Mouse (Mus musculus): ENCODE results near the gene Scgb1b7.
"Not testable (repeated sequence)": the region's sequence is repeated elsewhere in the genome, so short reads cannot be mapped to it uniquely, and the experiment has no call there.

Scgb1b7 gene

DNA sequence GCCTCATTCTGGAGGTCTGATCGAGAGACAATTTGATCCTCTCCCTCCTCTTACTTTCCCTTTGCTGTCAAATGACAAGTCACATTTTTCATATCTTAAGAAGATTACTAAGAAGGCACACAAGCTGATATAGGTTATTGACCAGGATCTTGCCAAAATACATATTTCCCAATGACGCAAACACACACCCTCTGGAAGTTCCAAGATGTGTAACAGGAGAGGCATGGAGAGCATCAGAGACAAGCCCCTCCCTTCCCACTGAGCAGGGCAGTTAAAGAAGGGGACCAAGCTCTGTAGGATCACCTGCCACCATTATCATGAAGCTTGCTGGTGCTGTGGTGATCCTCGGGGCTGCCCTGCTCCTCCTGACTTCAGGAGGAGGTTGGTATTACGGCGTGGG, at the start of gene Scgb1b7:
Scgb1b7 (plus strand) TSS at position 301 of the 400 bp plus-strand sequence.
- DNase-seq (ENCODE audit: low spot score), result not testable (repeated sequence)

DNA sequence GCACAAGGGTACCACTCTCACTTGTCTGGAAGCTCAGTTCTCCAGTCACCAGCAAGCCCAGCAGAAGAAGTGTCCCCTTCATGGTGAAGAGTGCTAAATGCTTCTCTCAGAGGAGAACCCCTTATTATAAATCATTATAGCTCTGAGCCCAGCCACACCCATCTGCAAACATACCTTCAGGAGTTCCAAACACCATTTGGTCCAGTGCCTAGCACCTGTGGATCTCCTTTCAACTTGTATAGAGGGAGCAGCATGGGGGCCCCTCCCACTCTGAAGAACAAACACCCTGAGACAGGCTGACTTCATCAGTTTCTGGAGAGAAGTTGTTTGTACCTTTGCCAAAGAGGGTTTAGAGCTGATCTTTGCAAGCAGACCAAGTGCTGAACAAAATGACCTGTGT, 6.8 kb upstream of the Scgb1b7 start, which contains the start of gene Scgb2b7:
Scgb2b7 (minus strand) TSS at position 101 of the 400 bp plus-strand sequence.
- not testable (repeated sequence) for DNase-seq (ENCODE audit: low spot score)

Measured in adipocyte (in vitro differentiated cells).